Mouse (Mus musculus): ENCODE data around the gene Fbxl14. TPM values are rescaled to one million over a fixed set of nuclear protein-coding genes. Genes with fewer than 3 reads are reported as not detected.

Gene Fbxl14
- polyA plus RNA-seq, 1 experiment from 2014 or later = 2.8 TPM

DNA sequence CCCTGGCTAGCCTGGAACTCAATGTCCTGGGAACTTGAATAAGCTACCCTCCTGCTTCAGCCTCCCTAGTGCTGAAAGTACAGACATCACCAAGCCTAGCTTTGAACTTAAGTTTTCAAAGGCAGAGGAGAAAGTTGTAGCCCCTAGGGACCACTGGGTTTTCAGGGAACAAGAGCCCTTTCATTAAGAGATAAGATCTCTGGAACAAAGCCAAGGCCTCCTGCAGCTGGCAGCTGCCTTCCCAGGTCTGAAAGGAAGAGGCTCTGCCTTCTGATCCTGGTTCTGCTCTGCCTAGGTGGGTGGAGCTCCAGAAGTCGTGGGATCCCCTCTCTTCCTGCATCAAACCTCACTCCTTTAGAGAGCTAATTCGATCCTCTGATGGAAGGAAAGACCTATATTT is 6.0 kb downstream of the Fbxl14 start:
- no peak overlapping the region for H3K27ac ChIP-seq
- peaks cover 42% of the 10 kb centered on the region for H3K4me1 ChIP-seq (replicated peaks)
- 17% methylated on average over 2 of the region's 2 CpGs for WGBS (ENCODE audit: insufficient replicate concordance)
- ATAC-seq (ENCODE audit: low read depth) (no peak), DNase-seq (no peak)
- no peak overlapping the region for H3K4me2 ChIP-seq
- H3K9ac ChIP-seq = no peak overlapping the region
- no peak overlapping the region for H3K4me3 ChIP-seq (replicated peaks)
- H3K9me3 ChIP-seq (replicated peaks) = no peaks in the 10 kb centered on the region
- no peaks in the 10 kb centered on the region for H3K27me3 ChIP-seq
- peaks cover 18% of the 10 kb centered on the region for H3K36me3 ChIP-seq

DNA sequence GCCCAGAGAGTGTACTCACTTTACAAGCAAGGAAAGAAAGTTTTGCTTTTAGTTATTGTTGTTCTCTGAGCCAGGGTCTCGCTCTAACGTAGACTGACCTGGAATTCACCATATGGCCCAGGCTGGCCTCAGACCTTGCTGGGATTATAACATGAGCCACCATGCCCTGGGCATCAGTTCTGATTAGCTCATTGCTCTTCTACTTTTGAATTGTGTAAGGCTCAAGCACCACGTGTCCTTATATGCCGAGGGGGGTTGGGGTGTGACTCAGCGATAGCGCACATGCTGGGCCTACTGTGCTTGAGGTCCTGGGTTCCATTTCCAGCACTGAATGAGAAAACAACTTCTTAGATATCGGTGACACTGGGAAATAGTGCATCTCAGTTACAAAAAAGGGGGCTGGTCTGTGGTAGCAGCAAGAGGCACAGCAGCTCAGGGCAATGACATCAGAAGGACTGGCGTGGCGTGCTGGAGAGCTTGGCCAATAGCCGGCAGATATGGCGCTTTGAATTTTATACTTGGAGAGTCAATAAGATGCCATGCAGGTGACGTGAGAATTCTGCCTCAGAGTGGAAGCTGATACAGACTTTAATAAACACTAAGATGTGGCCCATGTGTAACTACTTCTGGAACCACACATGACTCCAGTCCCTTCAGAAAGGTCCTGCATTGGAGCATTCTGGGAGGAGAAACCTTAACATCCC is 7.1 kb downstream of the Fbxl14 start:
- Histone ChIP-seq H3K27me3 (no peaks in the 10 kb centered on the region), H3K9ac (no peak overlapping the region), H3K36me3 (peaks cover 18% of the 10 kb centered on the region), H3K27ac (no peak overlapping the region), H3K9me3 (replicated peaks) (no peaks in the 10 kb centered on the region), H3K4me2 (no peak overlapping the region), H3K4me1 (replicated peaks) (peaks cover 32% of the 10 kb centered on the region), H3K4me3 (replicated peaks) (no peak overlapping the region)
- DNase-seq = no peak
- no peak for ATAC-seq (ENCODE audit: low read depth)
- 78% methylated on average over 12 of the region's 12 CpGs for WGBS (ENCODE audit: insufficient replicate concordance)

DNA sequence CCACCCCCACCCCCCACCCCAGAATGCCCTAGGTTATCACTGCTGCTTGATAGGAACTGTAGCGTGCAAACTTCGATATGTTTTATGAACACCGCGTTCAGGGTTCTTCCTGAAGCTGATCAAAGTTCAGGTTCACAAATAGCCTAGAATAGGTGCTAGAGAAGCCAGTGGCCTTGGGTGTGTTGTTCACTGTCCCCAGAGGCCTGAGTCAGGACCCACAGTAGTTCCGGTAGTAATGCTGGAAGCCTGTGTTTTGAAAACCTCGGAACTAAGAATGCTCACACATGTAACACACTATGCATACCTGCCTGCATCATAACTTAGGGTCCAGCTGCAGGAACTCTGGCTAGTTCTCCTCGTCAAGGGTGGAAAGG is 7.6 kb downstream of the Fbxl14 start:
- ATAC-seq (ENCODE audit: low read depth) = no peak
- 77% methylated on average over 7 of the region's 7 CpGs for WGBS (ENCODE audit: insufficient replicate concordance)
- Histone ChIP-seq H3K36me3 (peaks cover 18% of the 10 kb centered on the region), H3K9me3 (replicated peaks) (no peaks in the 10 kb centered on the region), H3K27me3 (no peaks in the 10 kb centered on the region), H3K9ac (no peak overlapping the region), H3K27ac (no peak overlapping the region), H3K4me2 (no peak overlapping the region), H3K4me3 (replicated peaks) (no peak overlapping the region), H3K4me1 (replicated peaks) (peaks cover 28% of the 10 kb centered on the region)
- DNase-seq = no peak

DNA sequence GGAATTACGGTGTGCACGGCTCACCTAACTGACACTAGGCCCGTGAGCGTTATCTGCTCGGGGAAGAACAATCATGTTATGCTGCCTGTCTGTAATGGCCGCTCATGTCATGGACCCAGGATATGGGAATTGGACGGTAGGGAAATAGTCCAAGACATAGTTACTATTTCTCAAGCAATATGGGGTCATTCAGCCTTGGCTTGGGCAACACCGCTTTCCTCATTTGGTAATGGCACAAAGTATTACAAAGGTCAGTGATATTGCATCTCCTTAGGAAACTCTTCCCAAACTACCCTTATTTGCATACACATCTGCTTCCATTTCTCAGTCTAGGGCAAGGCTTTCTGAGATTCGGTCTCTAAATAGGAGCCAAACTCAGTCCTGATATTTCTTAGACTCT is 8.2 kb downstream of the Fbxl14 start:
- H3K27ac ChIP-seq = no peak overlapping the region
- H3K9ac ChIP-seq = no peak overlapping the region
- H3K4me2 ChIP-seq = no peak overlapping the region
- ATAC-seq (ENCODE audit: low read depth) (no peak), DNase-seq (no peak)
- H3K36me3 ChIP-seq = peaks cover 18% of the 10 kb centered on the region
- H3K9me3 ChIP-seq (replicated peaks) = no peaks in the 10 kb centered on the region
- no peaks in the 10 kb centered on the region for H3K27me3 ChIP-seq
- WGBS (ENCODE audit: insufficient replicate concordance) = 75% methylated on average over 9 of the region's 9 CpGs
- H3K4me3 ChIP-seq (replicated peaks) = no peak overlapping the region
- peaks cover 24% of the 10 kb centered on the region for H3K4me1 ChIP-seq (replicated peaks)

DNA sequence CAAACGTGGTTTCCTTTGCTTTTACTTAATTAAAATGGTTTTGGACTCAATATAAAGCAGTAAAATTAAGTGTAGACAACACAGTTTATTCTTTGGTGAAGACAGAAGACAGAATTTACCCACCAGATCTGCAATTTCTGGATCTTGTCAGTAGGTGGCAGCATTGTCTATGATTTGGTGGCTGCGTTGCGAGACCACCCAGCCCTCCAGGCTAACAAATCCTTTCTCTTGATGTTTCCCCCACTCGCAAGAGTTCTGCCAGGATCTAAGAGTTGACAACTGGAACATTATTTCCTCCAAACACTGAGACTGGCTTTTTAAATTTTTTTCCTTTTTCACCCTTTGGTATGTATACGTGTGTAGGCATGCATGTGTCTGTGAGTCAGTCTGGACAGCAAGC is 10.3 kb downstream of the Fbxl14 start:
- Histone ChIP-seq H3K27ac (no peak overlapping the region), H3K9ac (no peak overlapping the region), H3K9me3 (replicated peaks) (no peaks in the 10 kb centered on the region), H3K4me1 (replicated peaks) (peaks cover 4% of the 10 kb centered on the region; the same call in 1 of the 2 replicates), H3K36me3 (peaks cover under 1% of the 10 kb centered on the region; the same call in 1 of the 2 replicates), H3K4me2 (no peak overlapping the region), H3K27me3 (no peaks in the 10 kb centered on the region), H3K4me3 (replicated peaks) (no peak overlapping the region)
- 15% methylated on average over 5 of the region's 5 CpGs for WGBS (ENCODE audit: insufficient replicate concordance)
- ATAC-seq (ENCODE audit: low read depth) (no peak), DNase-seq (peak; percentile 19)

DNA sequence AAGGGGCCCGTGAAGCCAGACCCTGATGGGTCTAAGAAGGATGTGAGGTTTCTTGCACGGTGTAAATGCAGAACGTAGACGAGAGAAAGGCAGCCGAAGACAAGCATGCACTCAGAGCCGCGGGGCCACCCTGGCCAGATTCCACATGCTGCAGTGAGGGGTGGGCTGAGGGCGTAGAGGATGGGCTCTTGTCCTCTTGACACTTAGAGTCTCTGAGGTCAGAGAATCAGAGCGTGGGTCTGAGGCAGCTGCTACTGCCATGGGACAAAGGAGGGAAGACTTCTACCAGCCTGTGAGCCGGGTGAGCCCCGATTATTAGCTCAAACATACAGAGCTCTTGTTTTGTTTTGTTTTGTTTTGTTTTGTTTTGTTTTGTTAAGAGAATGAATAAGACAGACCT is 11.1 kb downstream of the Fbxl14 start:
- no peaks in the 10 kb centered on the region for H3K4me1 ChIP-seq (replicated peaks)
- H3K4me3 ChIP-seq (replicated peaks) = no peak overlapping the region
- no peaks in the 10 kb centered on the region for H3K9me3 ChIP-seq (replicated peaks)
- DNase-seq (no peak), ATAC-seq (ENCODE audit: low read depth) (no peak)
- no peak overlapping the region for H3K9ac ChIP-seq
- WGBS (ENCODE audit: insufficient replicate concordance) = 60% methylated on average over 11 of the region's 11 CpGs
- no peaks in the 10 kb centered on the region for H3K36me3 ChIP-seq
- H3K4me2 ChIP-seq = no peak overlapping the region
- no peak overlapping the region for H3K27ac ChIP-seq
- no peaks in the 10 kb centered on the region for H3K27me3 ChIP-seq

DNA sequence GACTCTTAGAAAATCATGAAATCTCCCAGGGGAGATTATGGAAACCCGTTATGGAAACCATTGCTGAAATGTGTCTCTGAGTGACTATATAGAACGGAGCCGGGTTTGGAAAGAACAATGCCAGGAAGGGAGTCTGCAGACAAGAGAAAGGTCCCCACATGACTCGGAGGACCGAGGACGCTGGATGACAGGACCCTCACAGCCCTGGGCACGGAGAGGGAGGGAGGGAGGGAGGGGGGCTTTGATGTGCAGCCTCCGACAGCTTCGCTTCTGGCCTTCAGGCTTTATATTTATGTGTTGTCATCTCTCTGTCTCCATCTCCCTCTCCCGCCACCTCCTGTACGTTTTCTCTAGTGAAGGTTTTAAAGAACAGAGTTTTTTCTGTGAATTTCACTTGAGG is 11.5 kb downstream of the Fbxl14 start:
- no peak for ATAC-seq (ENCODE audit: low read depth)
- no peak overlapping the region for H3K27ac ChIP-seq

DNA sequence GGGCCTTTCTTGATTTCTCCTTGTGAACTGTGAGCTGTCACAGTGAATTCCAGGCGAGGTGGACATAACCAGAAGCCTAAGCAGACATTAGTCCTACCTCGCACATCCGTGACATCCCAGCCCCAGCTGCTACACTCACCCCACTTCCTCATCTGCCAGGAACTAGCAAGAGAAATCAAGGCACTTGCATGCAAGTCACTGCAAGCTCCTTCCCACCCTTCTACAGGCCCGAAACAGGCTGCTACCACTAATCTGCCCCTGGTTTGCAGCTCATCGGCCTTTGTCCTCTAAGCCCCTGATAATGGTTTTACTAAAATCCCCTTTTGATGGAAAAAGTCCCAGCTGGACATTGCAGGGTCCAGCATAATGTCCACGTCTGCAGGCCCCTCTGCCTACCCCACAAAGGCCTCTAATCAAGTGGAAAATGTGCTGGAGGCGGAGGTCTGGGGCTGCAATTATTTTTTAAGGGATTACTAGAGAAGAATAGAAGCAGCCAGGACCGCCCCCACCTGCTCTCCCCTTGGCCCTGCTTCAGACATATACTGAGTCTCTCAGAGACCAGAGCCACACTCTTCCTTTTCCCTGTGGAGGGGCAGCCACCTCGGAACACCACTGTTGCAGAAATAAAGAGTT is 12.6 kb downstream of the Fbxl14 start:
- 53% methylated on average over 9 of the region's 9 CpGs for WGBS (ENCODE audit: insufficient replicate concordance)
- no peaks in the 10 kb centered on the region for H3K36me3 ChIP-seq

More for the DNA sequence above, 11.5 kb downstream of the Fbxl14 start:
- Histone ChIP-seq H3K36me3 (no peaks in the 10 kb centered on the region), H3K9me3 (replicated peaks) (no peaks in the 10 kb centered on the region), H3K27me3 (no peaks in the 10 kb centered on the region), H3K4me1 (replicated peaks) (no peaks in the 10 kb centered on the region), H3K4me3 (replicated peaks) (no peak overlapping the region), H3K9ac (no peak overlapping the region), H3K4me2 (no peak overlapping the region)
- DNase-seq = no peak
- WGBS (ENCODE audit: insufficient replicate concordance) = 52% methylated on average over 11 of the region's 11 CpGs

DNA sequence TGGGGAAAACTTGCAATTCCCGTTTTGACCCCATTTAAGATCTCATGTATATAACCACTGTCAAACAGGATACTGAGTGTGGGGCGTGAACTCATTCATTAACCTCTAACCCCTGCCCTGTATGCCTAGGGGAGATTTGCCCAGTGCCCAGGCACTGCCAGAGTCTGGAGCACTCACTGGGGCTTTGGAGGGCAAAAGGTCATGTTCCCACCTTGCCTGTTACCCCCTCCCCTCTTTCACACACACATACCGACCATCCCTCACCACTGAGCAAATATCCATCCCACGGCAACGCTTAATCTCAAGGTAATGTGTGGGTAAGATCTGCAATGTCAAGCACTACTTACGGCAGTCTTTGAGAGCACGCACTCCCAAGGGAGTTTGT is 13.2 kb downstream of the Fbxl14 start:
- Histone ChIP-seq H3K4me1 (replicated peaks) (no peaks in the 10 kb centered on the region), H3K27ac (no peak overlapping the region), H3K36me3 (no peaks in the 10 kb centered on the region), H3K4me3 (replicated peaks) (no peak overlapping the region), H3K27me3 (no peaks in the 10 kb centered on the region), H3K9ac (no peak overlapping the region), H3K9me3 (replicated peaks) (no peaks in the 10 kb centered on the region), H3K4me2 (no peak overlapping the region)
- no peak for ATAC-seq (ENCODE audit: low read depth)
- no peak for DNase-seq
- 65% methylated on average over 7 of the region's 7 CpGs for WGBS (ENCODE audit: insufficient replicate concordance)

More for the DNA sequence above, 12.6 kb downstream of the Fbxl14 start:
- no peaks in the 10 kb centered on the region for H3K9me3 ChIP-seq (replicated peaks)
- no peaks in the 10 kb centered on the region for H3K27me3 ChIP-seq
- H3K27ac ChIP-seq = no peak overlapping the region
- no peak for ATAC-seq (ENCODE audit: low read depth)
- no peaks in the 10 kb centered on the region for H3K4me1 ChIP-seq (replicated peaks)
- no peak overlapping the region for H3K4me2 ChIP-seq
- DNase-seq = no peak
- H3K4me3 ChIP-seq (replicated peaks) = no peak overlapping the region
- H3K9ac ChIP-seq = no peak overlapping the region

DNA sequence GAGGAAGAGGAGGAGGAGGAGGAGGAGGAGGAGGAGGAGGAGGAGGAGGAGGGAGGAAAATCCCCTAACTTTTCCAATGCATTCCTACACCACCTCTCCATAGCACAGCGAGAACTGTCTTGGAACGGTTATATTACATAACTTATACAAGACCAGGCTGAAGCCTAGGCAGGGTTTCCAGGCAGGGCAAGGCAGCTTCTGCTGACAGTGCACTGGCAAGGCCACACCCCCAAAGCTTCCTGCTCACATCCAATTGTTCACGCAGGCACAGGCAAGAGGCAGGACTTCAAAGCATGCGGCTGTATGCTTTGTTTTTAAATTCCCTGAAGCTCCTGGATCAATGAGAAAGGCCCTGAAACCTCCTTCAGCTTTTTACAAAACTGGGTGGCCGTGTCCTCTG is 19.8 kb downstream of the Fbxl14 start:
- no peak overlapping the region for H3K27ac ChIP-seq
- 17% methylated on average over 5 of the region's 5 CpGs for WGBS (ENCODE audit: insufficient replicate concordance)
- no peak overlapping the region for H3K4me3 ChIP-seq (replicated peaks)
- no peaks in the 10 kb centered on the region for H3K36me3 ChIP-seq
- no peaks in the 10 kb centered on the region for H3K27me3 ChIP-seq
- DNase-seq = no peak
- H3K4me1 ChIP-seq (replicated peaks) = no peaks in the 10 kb centered on the region; the same call in 1 of the 2 replicates
- no peak overlapping the region for H3K4me2 ChIP-seq
- H3K9ac ChIP-seq = no peak overlapping the region
- no peak for ATAC-seq (ENCODE audit: low read depth)
- H3K9me3 ChIP-seq (replicated peaks) = no peaks in the 10 kb centered on the region

DNA sequence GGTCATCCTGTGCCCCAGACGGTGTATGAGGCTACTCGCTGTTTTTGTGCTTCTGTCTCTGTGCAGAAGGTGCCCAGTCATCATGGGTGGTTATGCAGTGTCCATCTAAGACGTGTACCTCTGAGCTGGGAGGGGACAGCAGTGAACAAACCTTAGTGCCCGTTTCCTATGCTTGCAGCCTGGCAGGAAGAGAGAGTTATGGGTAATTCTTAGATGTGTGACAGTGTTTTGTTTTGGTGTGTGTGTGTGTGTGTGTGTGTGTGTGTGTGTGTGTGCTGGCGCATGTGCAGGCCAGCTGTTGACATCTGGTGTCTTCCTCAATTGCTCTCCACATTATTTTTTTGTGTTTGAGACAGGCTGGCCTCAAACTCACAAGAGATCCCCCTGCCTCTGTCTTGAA is 20.6 kb downstream of the Fbxl14 start:
- Histone ChIP-seq H3K9me3 (replicated peaks) (no peaks in the 10 kb centered on the region), H3K36me3 (no peaks in the 10 kb centered on the region), H3K27ac (no peak overlapping the region), H3K4me2 (no peak overlapping the region), H3K4me3 (replicated peaks) (no peak overlapping the region), H3K9ac (no peak overlapping the region), H3K4me1 (replicated peaks) (no peaks in the 10 kb centered on the region; the same call in 1 of the 2 replicates), H3K27me3 (no peaks in the 10 kb centered on the region)
- no peak for ATAC-seq (ENCODE audit: low read depth)
- WGBS (ENCODE audit: insufficient replicate concordance) = 45% methylated on average over 5 of the region's 5 CpGs
- DNase-seq = no peak

DNA sequence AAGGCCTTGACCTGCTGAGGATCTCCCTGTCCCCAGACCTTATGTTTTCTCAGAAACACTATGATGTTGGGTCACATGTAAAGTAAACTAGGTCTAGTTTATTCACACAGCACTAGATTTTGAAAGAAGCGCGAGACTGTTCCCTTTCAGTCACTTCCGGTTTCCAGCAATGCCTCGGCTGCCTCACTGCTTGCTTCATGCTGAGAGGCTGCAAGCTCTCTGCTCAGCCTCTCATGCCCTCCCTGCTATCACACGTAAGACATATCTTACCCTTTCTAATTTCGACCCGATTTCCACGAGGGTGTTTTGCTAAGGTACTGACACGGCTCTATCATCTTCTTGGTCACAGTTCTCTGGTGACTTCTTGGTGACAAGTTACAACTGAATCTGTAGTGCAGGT is 22.6 kb downstream of the Fbxl14 start:
- Histone ChIP-seq H3K9me3 (replicated peaks) (no peaks in the 10 kb centered on the region), H3K27me3 (no peaks in the 10 kb centered on the region), H3K4me2 (no peak overlapping the region), H3K36me3 (no peaks in the 10 kb centered on the region), H3K27ac (no peak overlapping the region), H3K4me3 (replicated peaks) (no peak overlapping the region), H3K4me1 (replicated peaks) (no peaks in the 10 kb centered on the region; the same call in 1 of the 2 replicates), H3K9ac (no peak overlapping the region)
- WGBS (ENCODE audit: insufficient replicate concordance) = 36% methylated on average over 9 of the region's 9 CpGs
- DNase-seq = no peak
- no peak for ATAC-seq (ENCODE audit: low read depth)

All from liver, embryonic 13.5 days (tissue).